Mouse (Mus musculus): Measurements from ENCODE around the gene Stx18.

GRCm38 (mm10) chr5:38126519-38127306 is 88.2 kb downstream of the Stx18 start:
- no peak for TF ChIP-seq CTCF (IDR thresholded peaks at IDR 0.05; ENCODE audit: control insufficient read depth, insufficient read depth, insufficient read length)
- no peak for TF ChIP-seq MAX (IDR thresholded peaks at IDR 0.05)
- no peak for TF ChIP-seq MYOD1 (IDR thresholded peaks at IDR 0.05; ENCODE audit: control insufficient read depth, insufficient read length, low read depth)

Measured in C2C12 (cell line).